Mouse (Mus musculus) heart, embryonic 11.5 days (tissue): Measurements from ENCODE around the gene Wipi1. TPM values are rescaled to one million over a fixed set of nuclear protein-coding genes. Genes with fewer than 3 reads are reported as not detected.

Experiments
- ATAC-seq: fragments of 200-750 bp; cut with Nextera tagmentation; replicated peaks from 2 replicates; pipeline ENCODE4 v1.8.0; 2017; ENCODE audit warnings: moderate library complexity; ENCODE audit not compliant: insufficient number of reproducible peaks, low FRiP score, low TSS enrichment
- H3K27ac ChIP-seq: fragments of 300-500 bp; sonication (generic); 2 replicates; pipeline ENCODE4 v1.5.1; 2014; ENCODE audit warnings: mild to moderate bottlenecking, low read depth, low read length
- H3K27me3 ChIP-seq: fragments of 300-500 bp; sonication (generic); 2 replicates; pipeline ENCODE4 v1.6.1; 2014; ENCODE audit warnings: mild to moderate bottlenecking, low read length, mixed read lengths; ENCODE audit not compliant: control insufficient read depth, insufficient read depth
- H3K36me3 ChIP-seq: fragments of 300-500 bp; sonication (generic); 2 replicates; pipeline ENCODE4 v1.6.1; 2014; ENCODE audit warnings: mild to moderate bottlenecking, low read length, moderate library complexity, mixed read lengths; ENCODE audit not compliant: control insufficient read depth, insufficient read depth
- H3K4me1 ChIP-seq: fragments of 300-500 bp; sonication (generic); 2 replicates; pipeline ENCODE4 v1.6.1; 2014; ENCODE audit warnings: low read length; ENCODE audit not compliant: control insufficient read depth, insufficient read depth
- H3K4me2 ChIP-seq: fragments of 300-500 bp; sonication (generic); 2 replicates; pipeline ENCODE4 v1.6.1; 2014; ENCODE audit warnings: mild to moderate bottlenecking, moderate library complexity
- H3K4me3 ChIP-seq: fragments of 300-500 bp; sonication (generic); 2 replicates; pipeline ENCODE4 v1.5.1; 2014; ENCODE audit warnings: low read depth, low read length
- H3K9ac ChIP-seq: fragments of 300-500 bp; sonication (generic); 2 replicates; pipeline ENCODE4 v1.6.1; 2014; ENCODE audit warnings: mild to moderate bottlenecking, low read depth, low read length, moderate library complexity
- H3K9me3 ChIP-seq: fragments of 300-500 bp; sonication (generic); replicated peaks from 2 replicates; pipeline ENCODE4 v1.6.1; 2016; ENCODE audit warnings: low read length; ENCODE audit not compliant: control insufficient read depth
- WGBS: fragments of 180-500 bp; shearing (Covaris S2); extraction: QIAGEN DNeasy Blood & Tissue Kit; methylation state at CpG from one replicate; pipeline ENCODE4 v1.1.7; 2014; ENCODE audit not compliant: insufficient replicate concordance; 5-methylcytosine and 5-hydroxymethylcytosine counted together
- polyA plus RNA-seq: library from polyadenylated mRNA; unstranded; fragments of >200 nt; fragmentation: Nextera tagmentation; extraction: Ambion mirVana; gene quantifications from 2 replicates; pipeline ENCODE4 v1.2.1, GENCODE M21; 2014

Gene Wipi1
- polyA plus RNA-seq, 1 experiment from 2014 or later = 23.6 TPM

DNA sequence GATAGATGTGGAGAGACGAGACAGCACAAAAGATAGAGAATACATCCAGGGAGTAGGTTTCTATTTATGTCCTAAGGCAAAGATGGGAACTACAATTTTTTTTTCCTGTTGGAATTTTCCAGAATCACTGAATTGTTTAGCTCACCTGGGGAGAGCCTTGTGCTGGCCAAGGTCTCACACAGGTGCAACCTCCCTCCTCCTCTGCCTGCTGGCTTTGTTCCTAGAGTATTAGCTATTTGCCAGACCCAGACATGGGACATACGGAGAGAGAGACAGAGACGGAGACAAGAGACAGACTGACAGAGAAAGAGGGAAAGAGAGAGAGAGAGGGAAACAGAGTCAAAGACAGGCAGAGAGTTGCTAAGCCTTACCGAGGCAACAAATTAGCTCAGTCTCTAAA is 86.2 kb downstream of the Wipi1 start:
- Histone ChIP-seq H3K36me3 (no peaks in the 10 kb centered on the region), H3K27me3 (no peaks in the 10 kb centered on the region), H3K4me3 (no peak overlapping the region), H3K4me2 (no peak overlapping the region), H3K4me1 (no peaks in the 10 kb centered on the region), H3K9ac (no peak overlapping the region), H3K27ac (no peak overlapping the region), H3K9me3 (no peaks in the 10 kb centered on the region)
- 83% methylated on average over 4 of the region's 4 CpGs for WGBS
- ATAC-seq = no peak

DNA sequence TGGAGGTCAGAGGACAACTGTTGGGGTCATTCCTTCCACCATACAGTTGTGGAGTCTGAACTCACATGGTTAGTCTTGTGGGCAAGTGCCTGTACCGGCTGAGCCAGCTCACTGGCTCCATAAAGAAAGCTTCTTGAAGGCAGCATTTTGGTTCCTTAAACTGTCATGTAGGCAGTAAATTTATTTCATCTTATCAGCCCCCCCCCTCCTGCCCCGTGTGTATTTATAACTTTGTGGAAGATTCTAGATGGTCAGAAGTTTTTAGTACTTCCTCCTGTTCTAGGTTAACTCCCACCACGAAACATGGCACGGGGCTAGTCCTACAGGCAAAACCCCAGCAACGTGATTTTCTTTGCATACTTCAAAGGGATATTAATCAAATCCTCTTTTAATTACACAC is 86.9 kb downstream of the Wipi1 start:
- Histone ChIP-seq H3K9me3 (no peaks in the 10 kb centered on the region), H3K9ac (no peak overlapping the region), H3K27me3 (no peaks in the 10 kb centered on the region), H3K4me2 (no peak overlapping the region), H3K4me1 (no peaks in the 10 kb centered on the region), H3K27ac (no peak overlapping the region), H3K4me3 (no peak overlapping the region), H3K36me3 (no peaks in the 10 kb centered on the region)
- ATAC-seq = no peak
- 85% methylated on average over 5 of the region's 5 CpGs for WGBS

Other genes with a start within 250 kb of the Wipi1 start
- 24.9 and 28.9 TPM in 2 replicates for gene Gna13, start 249.1 kb downstream of the Wipi1 start, polyA plus RNA-seq
- gene 9930022D16Rik, start 198.1 kb downstream of the Wipi1 start, polyA plus RNA-seq = 0.11 TPM in 1 of 2 replicates, not detected in the other
- gene Amz2, start 186.0 kb downstream of the Wipi1 start, polyA plus RNA-seq = 37.6 and 38.8 TPM in 2 replicates
- gene Arsg, start 138.6 kb downstream of the Wipi1 start, polyA plus RNA-seq = 4.2 and 5.1 TPM in 2 replicates
- 10.2 and 12.7 TPM in 2 replicates for gene Slc16a6, start 138.4 kb downstream of the Wipi1 start, polyA plus RNA-seq
- 435 and 522 TPM in 2 replicates for gene Prkar1a, start 37.4 kb upstream of the Wipi1 start, polyA plus RNA-seq
- 0.86 and 1.2 TPM in 2 replicates for gene Fam20a, start 110.3 kb upstream of the Wipi1 start, polyA plus RNA-seq
- gene 1700012B07Rik, start 216.1 kb upstream of the Wipi1 start, polyA plus RNA-seq = not detected in 2 replicates